Mouse (Mus musculus): ENCODE measurements around the gene Cfi.

DNA sequence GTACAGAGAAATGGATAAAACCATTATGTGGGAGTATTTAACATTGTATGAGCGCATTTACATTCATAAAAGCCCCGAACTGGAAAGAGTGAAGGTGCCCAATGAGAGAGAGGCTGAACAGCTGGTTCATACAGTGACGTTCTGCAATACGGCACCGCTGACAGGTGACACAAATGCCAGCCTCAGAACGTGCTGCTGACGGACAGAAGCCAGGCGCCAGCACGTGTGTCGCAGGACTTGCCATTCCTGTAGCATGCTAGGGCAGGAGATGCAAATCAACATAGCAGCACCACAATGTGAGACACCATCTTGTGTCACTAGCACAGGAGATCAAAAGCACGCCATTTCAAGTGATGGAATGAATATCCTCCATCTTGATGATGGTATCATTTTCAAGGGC lies 37.1 kb upstream of the Cfi start:
- TF ChIP-seq CTCF (IDR thresholded peaks at IDR 0.05; ENCODE audit: control insufficient read depth, insufficient read depth, insufficient replicate concordance, low read depth, low read length), result no peak
- no peak for TF ChIP-seq POLR2A (IDR thresholded peaks at IDR 0.05; ENCODE audit: control insufficient read depth, low read depth, low read length)
